8 mouse cellular contexts compared by ENCODE assay signal in the genomic region with DNA sequence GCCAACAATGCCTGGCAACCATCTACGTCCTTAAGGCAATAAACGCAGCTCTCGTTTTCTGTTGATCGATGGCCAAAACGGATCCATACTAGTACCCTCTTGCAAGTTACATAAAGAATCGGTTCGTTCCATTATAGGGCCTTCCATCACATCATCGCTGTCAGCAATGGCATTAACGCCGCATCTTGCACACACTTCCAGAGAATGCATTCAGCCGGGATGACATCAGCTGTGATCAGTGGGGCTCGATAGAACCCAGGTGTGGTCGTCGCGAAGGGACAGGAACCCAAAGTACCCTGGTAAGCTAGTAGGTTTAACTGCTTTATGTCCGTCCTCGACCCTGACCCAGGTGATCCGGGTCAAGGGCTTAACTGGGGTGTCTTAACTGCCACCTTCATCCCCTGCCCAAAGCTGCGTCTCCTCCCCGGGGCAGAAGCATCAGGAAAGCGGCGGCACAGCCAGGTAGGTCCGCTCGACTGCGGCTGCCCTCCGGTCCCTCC. TPM values are rescaled to one million over a fixed set of nuclear protein-coding genes. Genes with fewer than 3 reads are reported as not detected.
A peak's percentile ranks its signal among the peaks of the same experiment; 100 is the strongest.
DNase-seq lines count a peak whose midpoint lies in the region; ATAC-seq and TF ChIP-seq lines count a peak whose summit lies in the region.

No protein-coding gene starts in this region.

- H3K9me3 ChIP-seq in CH12.LX (replicated peaks; ENCODE audit: low read length) = no peaks in the 10 kb centered on the region
- H3K9me3 ChIP-seq in heart, embryonic 14.5 days (ENCODE audit: control insufficient read depth, low read length) = no peaks in the 10 kb centered on the region

- peaks cover 32 to 37% of the 10 kb centered on the region in 2 experiments for H3K36me3 ChIP-seq in CH12.LX (replicated peaks in 1 of 2; ENCODE audit: control insufficient read depth in 1 of 2, insufficient read depth in 1 of 2, low read length in 1 of 2)
- H3K36me3 ChIP-seq in heart, embryonic 14.5 days (ENCODE audit: control insufficient read depth, insufficient read depth, low read length) = peaks cover 37% of the 10 kb centered on the region

- H3K4me2 ChIP-seq in CH12.LX (ENCODE audit: insufficient read depth, low read depth, poor library complexity, severe bottlenecking) = peak overlapping the region; percentile 93
- H3K4me2 ChIP-seq in heart, embryonic 14.5 days (ENCODE audit: low read length) = peak overlapping the region; percentile 75

- peak overlapping the region; percentile 74 for H3K9ac ChIP-seq in CH12.LX (ENCODE audit: insufficient read depth, low read depth)
- peak overlapping the region; percentile 96 for H3K9ac ChIP-seq in heart, embryonic 14.5 days (ENCODE audit: low read length)

- peaks cover 11 to 45% of the 10 kb centered on the region in 2 experiments for H3K4me1 ChIP-seq in CH12.LX (ENCODE audit: control insufficient read depth in 1 of 2, insufficient read depth in 2 of 2)
- H3K4me1 ChIP-seq in heart, embryonic 14.5 days (ENCODE audit: control insufficient read depth in 2 of 2, insufficient read depth in 2 of 2, low read length in 2 of 2) = peaks cover 2 to 26% of the 10 kb centered on the region in 2 experiments

- no peaks in the 10 kb centered on the region for H3K27me3 ChIP-seq in CH12.LX (replicated peaks)
- no peaks in the 10 kb centered on the region for H3K27me3 ChIP-seq in heart, embryonic 14.5 days (ENCODE audit: control insufficient read depth, insufficient read depth, low read length)

- WGBS in heart, embryonic 14.5 days = 0% methylated on average over 26 of the region's 26 CpGs

- no peak; the same call in 1 of the 2 replicates for ATAC-seq in heart, embryonic 14.5 days (ENCODE audit: insufficient number of reproducible peaks, insufficient read depth, low FRiP score, low read depth)

- peak; percentile 29 for DNase-seq in kidney, adult 9 months
- DNase-seq in kidney, postnatal 4 days = no peak
- DNase-seq in CH12.LX (ENCODE audit: extremely low read depth) (peak; percentile 49), liver (peak; percentile 47)
- peak; percentile 26 for DNase-seq in cerebellum, adult 8-10 months
- DNase-seq in right cerebral cortex, postnatal 10 days (ENCODE audit: low spot score in 2 of 2) = peak; percentile 44 to 58
- DNase-seq in ovary, postnatal 10 days (ENCODE audit: low spot score) = no peak

- no peak for TF ChIP-seq EP300 in CH12.LX (IDR thresholded peaks at IDR 0.05; ENCODE audit: low read length)

- peak overlapping the region; percentile 79 for H3K27ac ChIP-seq in CH12.LX (ENCODE audit: insufficient read depth, low read depth)
- peak overlapping the region; percentile 89 for H3K27ac ChIP-seq in heart, embryonic 14.5 days (replicated peaks in 1 of 2; ENCODE audit: control insufficient read depth in 1 of 2, insufficient read depth in 1 of 2, low read depth in 2 of 2, low read length in 2 of 2)

- peaks cover 54% of the 10 kb centered on the region for H3K79me2 ChIP-seq in CH12.LX (replicated peaks; ENCODE audit: control insufficient read depth, extremely low read depth, insufficient read depth, poor library complexity, severe bottlenecking)

- H3K4me3 ChIP-seq in CH12.LX (replicated peaks in 1 of 3; ENCODE audit: low read depth in 2 of 3, low read length in 2 of 3, poor library complexity in 1 of 3) = peak overlapping the region; percentile 74 to 96 (median 88)
- H3K4me3 ChIP-seq in heart, embryonic 14.5 days (ENCODE audit: control insufficient read depth in 1 of 2, insufficient read depth in 1 of 2, low read depth in 1 of 2, low read length in 2 of 2) = peak overlapping the region; percentile 89 to 97

- dilution Hi-C loops in CH12.LX (cut with MboI; ENCODE audit: extremely low pct_ligation_motif_present, extremely low pct_unique_long_range_greater_than_20kb, low sequenced_read_pairs) = no loop called here

- TF ChIP-seq CTCF in CH12.LX (conservative IDR thresholded peaks at IDR 0.05 in 1 of 2, IDR thresholded peaks at IDR 0.05 in 1 of 2; ENCODE audit: low read depth in 2 of 2, low read length in 2 of 2) = no peak

- in situ Hi-C loops in CH12.LX (cut with MboI; ENCODE audit: low pct_ligation_motif_present, low pct_unique_long_range_greater_than_20kb, low sequenced_read_pairs) = no loop called here

- TF ChIP-seq POLR2A in CH12.LX (IDR thresholded peaks at IDR 0.05; ENCODE audit: low read depth, low read length) = no peak

- TF ChIP-seq RAD21 in CH12.LX (IDR thresholded peaks at IDR 0.05; ENCODE audit: low read depth, low read length) = no peak

TF ChIP-seq in CH12.LX, 34 proteins besides CTCF, POLR2A, EP300 and RAD21:
- peak; percentile 41; the same call in 1 of the 2 replicates for TF ChIP-seq SIN3A (IDR thresholded peaks at IDR 0.05; ENCODE audit: low read length)
- TF ChIP-seq RCOR1 (conservative IDR thresholded peaks at IDR 0.05; ENCODE audit: low read depth, low read length) = no peak

RNA-seq across cellular contexts. Expression of a gene that starts 0.6 kb away (rescaled TPM):
- 327 and 495 TPM in 2 replicates for total RNA-seq in CH12.LX (2012; rRNA removed)
- 734 and 759 TPM in 2 replicates for total RNA-seq in CH12.LX (2014; rRNA removed)
- 536 and 582 TPM in 2 replicates for polyA plus RNA-seq in CH12.LX (2012; ENCODE audit: insufficient read length, low read depth)
- polyA plus RNA-seq in heart, embryonic 14.5 days (2014; fragmentation: Nextera tagmentation; extraction: Ambion mirVana) = 228 and 258 TPM in 2 replicates

RNA-seq across cellular contexts. Expression of a gene that starts 26.8 kb away (rescaled TPM):
- total RNA-seq in CH12.LX (2012; rRNA removed) (0.29 and 1.1 TPM in 2 replicates), CH12.LX (2014; rRNA removed) (0.82 and 1.7 TPM in 2 replicates)
- polyA plus RNA-seq in CH12.LX (2012; ENCODE audit: insufficient read length, low read depth) = 0.53 and 0.83 TPM in 2 replicates
- polyA plus RNA-seq in heart, embryonic 14.5 days (2014; fragmentation: Nextera tagmentation; extraction: Ambion mirVana) = 3.1 and 4.1 TPM in 2 replicates

Comparison
In these comparisons a context has a peak if more than half of its experiments do, and no peak if none do; other contexts are left out.
1. DNase-seq: peak in kidney, adult 9 months (single experiment), CH12.LX (single experiment), cerebellum, adult 8-10 months (single experiment), liver (single experiment) and right cerebral cortex, postnatal 10 days (2 of 2); none in kidney, postnatal 4 days (0 of 2) and ovary, postnatal 10 days (single experiment).